Mouse (Mus musculus) forebrain, embryonic 10.5 days (tissue): Measurements from ENCODE around the gene P2rx5. TPM values are rescaled to one million over a fixed set of nuclear protein-coding genes. Genes with fewer than 3 reads are reported as not detected.

ENCODE experiments used
- DNase-seq: peaks from one replicate; pipeline ENCODE4 v3.0.0-alpha.2; 2017; ENCODE audit warnings: low spot score; ENCODE audit errors: extremely low spot score
- H3K27ac ChIP-seq: fragments of 300-500 bp; sonication (generic); 2 replicates; pipeline ENCODE4 v1.5.1; 2016; ENCODE audit warnings: mild to moderate bottlenecking
- H3K27me3 ChIP-seq: fragments of 300-500 bp; sonication (generic); 2 replicates; pipeline ENCODE4 v1.6.1; 2016; ENCODE audit warnings: mild to moderate bottlenecking; ENCODE audit not compliant: poor library complexity, severe bottlenecking
- H3K36me3 ChIP-seq: fragments of 300-500 bp; sonication (generic); replicated peaks from 2 replicates; pipeline ENCODE4 v1.6.1; 2016; ENCODE audit warnings: mild to moderate bottlenecking, moderate library complexity
- H3K4me1 ChIP-seq: fragments of 300-500 bp; sonication (generic); 2 replicates; pipeline ENCODE4 v1.6.1; 2016
- H3K4me3 ChIP-seq: fragments of 300-500 bp; sonication (generic); 2 replicates; pipeline ENCODE4 v1.5.1; 2016; ENCODE audit warnings: mild to moderate bottlenecking, moderate library complexity
- H3K9me3 ChIP-seq: fragments of 300-500 bp; sonication (generic); 2 replicates; pipeline ENCODE4 v1.6.1; 2016; ENCODE audit warnings: mild to moderate bottlenecking, moderate library complexity
- WGBS: fragments of 180-500 bp; shearing (Covaris S2); methylation state at CpG from one replicate; pipeline ENCODE4 v1.1.7; 2016; 5-methylcytosine and 5-hydroxymethylcytosine counted together
- polyA plus RNA-seq: library from polyadenylated mRNA; unstranded; fragments of >200 nt; fragmentation: Nextera tagmentation; extraction: Ambion mirVana; gene quantifications from 2 replicates; pipeline ENCODE4 v1.2.1, GENCODE M21; 2016

The P2rx5 gene
- polyA plus RNA-seq, 1 experiment from 2014 or later: 0.24 TPM

- Histone ChIP-seq H3K27ac (no peak overlapping the region), H3K36me3 (no peaks in the 10 kb centered on the region), H3K4me1 (no peaks in the 10 kb centered on the region), H3K9me3 (no peaks in the 10 kb centered on the region), H3K4me3 (no peak overlapping the region), H3K27me3 (peaks cover 12% of the 10 kb centered on the region)
- no peak for DNase-seq
- WGBS: 79% methylated on average over 7 of the region's 7 CpGs
These were observed 45.0 kb downstream of the P2rx5 start for GRCm38 (mm10) chr11:73205194-73205593.

- Histone ChIP-seq H3K27me3 (no peaks in the 10 kb centered on the region; the same call in 1 of the 2 replicates), H3K27ac (no peak overlapping the region), H3K9me3 (no peaks in the 10 kb centered on the region), H3K4me3 (no peak overlapping the region), H3K4me1 (no peaks in the 10 kb centered on the region), H3K36me3 (no peaks in the 10 kb centered on the region)
- 85% methylated on average over 2 of the region's 2 CpGs for WGBS
- no peak for DNase-seq
These were observed 47.4 kb downstream of the P2rx5 start for GRCm38 (mm10) chr11:73207621-73208020.

GRCm38 (mm10) chr11:73213956-73214355 lies 53.7 kb downstream of the P2rx5 start:
- 82% methylated on average over 3 of the region's 3 CpGs for WGBS
- H3K36me3 ChIP-seq: no peaks in the 10 kb centered on the region
- no peaks in the 10 kb centered on the region for H3K9me3 ChIP-seq
- H3K4me3 ChIP-seq: no peak overlapping the region
- DNase-seq: no peak
- no peak overlapping the region for H3K27ac ChIP-seq
- H3K27me3 ChIP-seq: no peaks in the 10 kb centered on the region
- no peaks in the 10 kb centered on the region for H3K4me1 ChIP-seq

GRCm38 (mm10) chr11:73219671-73220070 lies 59.5 kb downstream of the P2rx5 start:
- WGBS: 58% methylated on average over 2 of the region's 2 CpGs

GRCm38 (mm10) chr11:73220651-73221050 lies 60.4 kb downstream of the P2rx5 start:
- no peaks in the 10 kb centered on the region for H3K36me3 ChIP-seq
- no peaks in the 10 kb centered on the region for H3K27me3 ChIP-seq
- 89% methylated on average over 1 of the region's 1 CpGs for WGBS
- no peaks in the 10 kb centered on the region for H3K4me1 ChIP-seq
- H3K4me3 ChIP-seq: no peak overlapping the region
- DNase-seq: no peak
- H3K9me3 ChIP-seq: no peaks in the 10 kb centered on the region
- H3K27ac ChIP-seq: no peak overlapping the region

More at GRCm38 (mm10) chr11:73219671-73220070, 59.5 kb downstream of the P2rx5 start:
- no peak overlapping the region for H3K4me3 ChIP-seq
- H3K27ac ChIP-seq: no peak overlapping the region
- H3K4me1 ChIP-seq: no peaks in the 10 kb centered on the region
- H3K36me3 ChIP-seq: no peaks in the 10 kb centered on the region
- no peaks in the 10 kb centered on the region for H3K27me3 ChIP-seq
- H3K9me3 ChIP-seq: no peaks in the 10 kb centered on the region
- DNase-seq: no peak

Other genes with a start within 250 kb of the P2rx5 start
- gene Atp2a3, start 199.3 kb upstream of the P2rx5 start, polyA plus RNA-seq: 1.2 and 1.6 TPM in 2 replicates
- gene P2rx1, start 161.3 kb upstream of the P2rx5 start, polyA plus RNA-seq: 1.4 TPM in 2 replicates
- 4.6 and 5.4 TPM in 2 replicates for gene Camkk1, start 141.4 kb upstream of the P2rx5 start, polyA plus RNA-seq
- gene Ncbp3, start 112.6 kb upstream of the P2rx5 start, polyA plus RNA-seq: 12.1 and 13.9 TPM in 2 replicates
- gene Itgae, start 69.8 kb upstream of the P2rx5 start, polyA plus RNA-seq: 0.45 and 0.54 TPM in 2 replicates
- 25.3 and 28.6 TPM in 2 replicates for gene Haspin, start 22.1 kb upstream of the P2rx5 start, polyA plus RNA-seq
- gene Emc6, start 16.6 kb downstream of the P2rx5 start, polyA plus RNA-seq: 135 and 138 TPM in 2 replicates
- gene Tax1bp3, start 16.7 kb downstream of the P2rx5 start, polyA plus RNA-seq: 143 TPM in 2 replicates
- 14.8 and 16.1 TPM in 2 replicates for gene Ctns, start 38.6 kb downstream of the P2rx5 start, polyA plus RNA-seq
- 0.69 and 0.81 TPM in 2 replicates for gene Shpk, start 39.0 kb downstream of the P2rx5 start, polyA plus RNA-seq
- gene Trpv1, start 73.9 kb downstream of the P2rx5 start, polyA plus RNA-seq: not detected in 2 replicates
- gene Trpv3, start 107.0 kb downstream of the P2rx5 start, polyA plus RNA-seq: 0.02 TPM in 1 of 2 replicates, not detected in the other
- gene Aspa, start 169.2 kb downstream of the P2rx5 start, polyA plus RNA-seq: 0.12 and 0.14 TPM in 2 replicates
- not detected in 2 replicates for gene Gm49340, start 169.3 kb downstream of the P2rx5 start, polyA plus RNA-seq
- gene Spata22, start 169.3 kb downstream of the P2rx5 start, polyA plus RNA-seq: not detected in 2 replicates
- not detected in 2 replicates for gene Olfr20, start 190.4 kb downstream of the P2rx5 start, polyA plus RNA-seq
- gene Olfr376, start 210.8 kb downstream of the P2rx5 start, polyA plus RNA-seq: not detected in 2 replicates
- not detected in 2 replicates for gene Olfr1, start 239.2 kb downstream of the P2rx5 start, polyA plus RNA-seq